Mouse (Mus musculus): Measurements from ENCODE around the gene Mfsd4b5. TPM values are rescaled to one million over a fixed set of nuclear protein-coding genes. Genes with fewer than 3 reads are reported as not detected.

Gene Mfsd4b5
- total and polyA plus RNA-seq, 3 experiments: 0.22 TPM; not detected in 2

DNA sequence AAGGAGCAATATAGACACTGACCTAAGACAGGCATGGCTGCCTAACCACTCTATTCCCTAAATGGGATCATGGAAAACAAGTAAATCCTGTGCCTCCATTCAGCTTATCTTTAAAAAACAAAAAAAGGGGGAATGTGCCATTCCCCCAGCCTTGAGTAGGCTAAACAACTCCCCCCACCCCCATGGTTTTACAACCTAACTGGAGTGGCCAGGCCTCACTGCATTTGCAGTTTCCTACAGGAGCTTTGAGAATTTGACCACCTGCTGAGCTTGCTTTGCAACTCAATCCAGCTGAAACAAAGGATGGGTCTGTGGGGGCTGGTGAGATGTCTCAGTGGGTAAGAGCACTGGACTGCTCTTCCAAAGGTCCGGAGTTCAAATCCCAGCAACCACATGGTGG lies 8.2 kb downstream of the Mfsd4b5 start:
- Histone ChIP-seq H3K36me3 (replicated peaks) (no peaks in the 10 kb centered on the region), H3K27me3 (ENCODE audit: insufficient read depth, low read length) (0 out of 2 replicates have a peak, but pooled peaks cover 4% of the 10 kb centered on the region), H3K9me3 (replicated peaks) (peaks cover 10% of the 10 kb centered on the region), H3K4me3 (ENCODE audit: low read depth, low read length) (no peak overlapping the region), H3K4me1 (ENCODE audit: insufficient read depth, low read depth, low read length) (no peaks in the 10 kb centered on the region)
- no peak for DNase-seq (ENCODE audit: low spot score)
- TF ChIP-seq CTCF (IDR thresholded peaks at IDR 0.05; ENCODE audit: low read depth, low read length): no peak
- TF ChIP-seq GATA2 (IDR thresholded peaks at IDR 0.05; ENCODE audit: borderline replicate concordance, low read depth, low read length): no peak
- no peak for TF ChIP-seq POLR2AphosphoS5 (IDR thresholded peaks at IDR 0.05; ENCODE audit: insufficient replicate concordance, low read depth, low read length)
- no peak for TF ChIP-seq GATA1 (IDR thresholded peaks at IDR 0.05; ENCODE audit: borderline replicate concordance, low read length)
- no peak for TF ChIP-seq TAL1 (conservative IDR thresholded peaks at IDR 0.05; ENCODE audit: low read depth, low read length)
- no peak for ATAC-seq (ENCODE audit: extremely low read depth, insufficient number of reproducible peaks, low FRiP score, poor library complexity, severe bottlenecking)

DNA sequence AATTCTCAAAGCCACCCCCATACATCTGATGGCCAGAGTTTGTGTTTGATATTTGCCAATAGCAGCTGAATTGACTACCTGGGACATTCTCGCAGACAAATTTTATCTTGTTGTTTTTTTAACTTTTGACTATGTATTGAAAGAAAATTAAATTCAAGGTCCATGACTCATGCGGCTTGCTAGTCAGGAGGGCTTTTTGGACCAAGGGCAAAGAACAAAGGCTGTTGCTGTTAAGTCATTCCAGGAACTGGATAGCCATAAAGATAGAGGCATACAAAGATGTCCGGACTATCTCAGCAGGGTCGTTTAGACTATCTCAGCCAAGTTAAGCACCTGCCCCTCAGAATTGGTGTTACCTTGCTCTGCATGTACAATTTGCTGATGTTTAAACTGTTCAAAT lies 9.1 kb downstream of the Mfsd4b5 start:
- no peaks in the 10 kb centered on the region for H3K4me1 ChIP-seq (ENCODE audit: insufficient read depth, low read depth, low read length)
- TF ChIP-seq TAL1 (conservative IDR thresholded peaks at IDR 0.05; ENCODE audit: low read depth, low read length): no peak
- no peak for TF ChIP-seq CTCF (IDR thresholded peaks at IDR 0.05; ENCODE audit: low read depth, low read length)
- TF ChIP-seq POLR2AphosphoS5 (IDR thresholded peaks at IDR 0.05; ENCODE audit: insufficient replicate concordance, low read depth, low read length): no peak
- TF ChIP-seq GATA1 (IDR thresholded peaks at IDR 0.05; ENCODE audit: borderline replicate concordance, low read length): no peak
- no peak for TF ChIP-seq GATA2 (IDR thresholded peaks at IDR 0.05; ENCODE audit: borderline replicate concordance, low read depth, low read length)
- no peak for ATAC-seq (ENCODE audit: extremely low read depth, insufficient number of reproducible peaks, low FRiP score, poor library complexity, severe bottlenecking)
- H3K9me3 ChIP-seq (replicated peaks): peaks cover 10% of the 10 kb centered on the region
- no peak for DNase-seq (ENCODE audit: low spot score)
- H3K27me3 ChIP-seq (ENCODE audit: insufficient read depth, low read length): 0 out of 2 replicates have a peak, but pooled peaks cover 4% of the 10 kb centered on the region
- H3K36me3 ChIP-seq (replicated peaks): no peaks in the 10 kb centered on the region
- H3K4me3 ChIP-seq (ENCODE audit: low read depth, low read length): no peak overlapping the region

DNA sequence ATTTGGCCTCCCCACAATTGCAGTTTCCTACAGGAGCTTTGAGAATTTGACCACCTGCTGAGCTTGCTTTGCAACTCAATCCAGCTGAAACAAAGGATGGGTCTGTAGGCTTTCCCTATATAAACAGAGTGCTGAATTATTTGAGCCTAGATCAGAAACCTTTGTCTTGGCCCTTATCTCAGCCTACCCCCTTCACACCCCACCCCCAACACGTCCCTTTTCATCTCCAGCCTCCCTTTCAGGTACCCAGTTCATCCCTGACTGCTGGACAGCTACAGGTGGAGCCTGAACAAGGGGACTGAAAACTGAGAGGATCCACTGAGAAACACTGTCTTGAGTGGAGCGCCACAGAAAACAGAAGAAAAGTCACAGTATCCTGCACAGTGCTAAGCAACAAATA lies 10.7 kb downstream of the Mfsd4b5 start:
- no peak for TF ChIP-seq TAL1 (conservative IDR thresholded peaks at IDR 0.05; ENCODE audit: low read depth, low read length)
- TF ChIP-seq CTCF (IDR thresholded peaks at IDR 0.05; ENCODE audit: low read depth, low read length): no peak
- no peak for TF ChIP-seq GATA2 (IDR thresholded peaks at IDR 0.05; ENCODE audit: borderline replicate concordance, low read depth, low read length)
- no peaks in the 10 kb centered on the region for H3K36me3 ChIP-seq (replicated peaks)
- no peak overlapping the region for H3K4me3 ChIP-seq (ENCODE audit: low read depth, low read length)
- H3K9me3 ChIP-seq (replicated peaks): peaks cover 10% of the 10 kb centered on the region
- no peak for ATAC-seq (ENCODE audit: extremely low read depth, insufficient number of reproducible peaks, low FRiP score, poor library complexity, severe bottlenecking)
- 0 out of 2 replicates have a peak, but pooled peaks cover 5% of the 10 kb centered on the region for H3K27me3 ChIP-seq (ENCODE audit: insufficient read depth, low read length)
- H3K4me1 ChIP-seq (ENCODE audit: insufficient read depth, low read depth, low read length): no peaks in the 10 kb centered on the region
- no peak for DNase-seq (ENCODE audit: low spot score)

DNA sequence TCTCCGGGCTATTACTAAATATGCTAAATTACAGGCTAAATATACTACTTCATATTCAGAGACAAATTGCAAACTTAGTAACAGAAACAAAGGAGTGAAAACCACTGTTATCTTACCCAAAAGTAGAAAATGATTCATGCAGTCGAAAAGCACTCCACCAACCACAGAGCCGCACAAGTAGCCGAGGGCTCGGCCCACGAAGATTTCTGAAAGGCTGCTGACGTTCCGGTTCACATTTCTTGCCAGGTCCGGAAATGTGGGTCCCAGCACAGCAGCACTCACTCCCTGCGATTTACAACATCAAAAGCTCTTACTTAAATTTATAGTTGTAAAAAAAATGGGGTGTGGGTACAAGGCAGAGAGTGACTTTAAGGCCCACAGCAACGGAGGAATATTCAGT lies 11.5 kb downstream of the Mfsd4b5 start:
- Histone ChIP-seq H3K9me3 (replicated peaks) (peaks cover 10% of the 10 kb centered on the region), H3K27me3 (ENCODE audit: insufficient read depth, low read length) (0 out of 2 replicates have a peak, but pooled peaks cover 5% of the 10 kb centered on the region), H3K4me1 (ENCODE audit: insufficient read depth, low read depth, low read length) (no peaks in the 10 kb centered on the region), H3K4me3 (ENCODE audit: low read depth, low read length) (no peak overlapping the region), H3K36me3 (replicated peaks) (no peaks in the 10 kb centered on the region)
- TF ChIP-seq GATA2 (IDR thresholded peaks at IDR 0.05; ENCODE audit: borderline replicate concordance, low read depth, low read length) (no peak), TAL1 (conservative IDR thresholded peaks at IDR 0.05; ENCODE audit: low read depth, low read length) (no peak)
- DNase-seq (ENCODE audit: low spot score) (no peak), ATAC-seq (ENCODE audit: extremely low read depth, insufficient number of reproducible peaks, low FRiP score, poor library complexity, severe bottlenecking) (no peak)

DNA sequence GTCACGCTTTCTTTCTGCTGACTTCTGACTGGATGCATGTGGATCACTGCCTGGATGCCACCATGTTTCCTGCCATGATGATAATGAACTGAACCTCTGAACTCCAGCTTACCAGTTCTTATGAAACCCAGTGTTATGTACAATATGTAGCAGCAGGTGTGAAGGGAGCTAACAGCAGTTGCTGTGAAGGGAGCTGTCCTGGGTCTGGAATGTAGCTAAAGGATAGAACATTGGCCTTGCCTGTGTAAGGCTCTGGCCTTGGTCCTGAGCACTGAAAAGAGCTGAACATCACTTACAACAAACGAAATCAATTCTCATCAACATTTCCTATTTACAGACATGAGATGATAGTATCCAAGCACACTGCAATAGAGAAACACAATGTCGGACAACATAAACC lies 18.9 kb downstream of the Mfsd4b5 start:
- ATAC-seq (ENCODE audit: extremely low read depth, insufficient number of reproducible peaks, low FRiP score, poor library complexity, severe bottlenecking): no peak
- TF ChIP-seq GATA2 (IDR thresholded peaks at IDR 0.05; ENCODE audit: borderline replicate concordance, low read depth, low read length) (no peak), TAL1 (conservative IDR thresholded peaks at IDR 0.05; ENCODE audit: low read depth, low read length) (no peak), POLR2AphosphoS5 (IDR thresholded peaks at IDR 0.05; ENCODE audit: insufficient replicate concordance, low read depth, low read length) (no peak), CTCF (IDR thresholded peaks at IDR 0.05; ENCODE audit: low read depth, low read length) (no peak), GATA1 (IDR thresholded peaks at IDR 0.05; ENCODE audit: borderline replicate concordance, low read length) (no peak)
- DNase-seq (ENCODE audit: low spot score): no peak
- no peaks in the 10 kb centered on the region for H3K4me1 ChIP-seq (ENCODE audit: insufficient read depth, low read depth, low read length)
- H3K27me3 ChIP-seq (ENCODE audit: insufficient read depth, low read length): peaks cover 7% of the 10 kb centered on the region
- H3K9me3 ChIP-seq (replicated peaks): peaks cover 3% of the 10 kb centered on the region; the same call in 1 of the 2 replicates
- H3K36me3 ChIP-seq (replicated peaks): no peaks in the 10 kb centered on the region
- H3K4me3 ChIP-seq (ENCODE audit: low read depth, low read length): no peak overlapping the region

DNA sequence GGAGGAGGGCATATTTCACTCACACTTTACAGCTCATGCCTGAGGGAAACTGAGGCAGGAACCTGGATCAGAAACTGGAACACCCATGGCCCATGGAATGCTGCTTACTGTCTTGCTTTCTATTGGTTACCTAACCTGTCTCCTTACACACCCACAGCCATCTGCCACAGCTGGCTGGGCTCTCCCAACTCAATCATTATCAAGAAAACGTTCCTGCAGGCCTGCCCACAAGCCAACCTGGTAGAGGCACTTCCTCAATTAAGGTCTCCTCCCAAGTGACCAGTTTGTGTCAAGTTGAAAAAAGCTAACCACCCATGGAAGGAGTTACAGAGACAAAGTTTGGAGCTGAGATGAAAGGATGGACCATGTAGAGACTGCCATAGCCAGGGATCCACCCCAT lies 24.5 kb downstream of the Mfsd4b5 start:
- Histone ChIP-seq H3K9me3 (replicated peaks) (no peaks in the 10 kb centered on the region), H3K4me1 (ENCODE audit: insufficient read depth, low read depth, low read length) (peaks cover 21% of the 10 kb centered on the region), H3K4me3 (ENCODE audit: low read depth, low read length) (no peak overlapping the region), H3K36me3 (replicated peaks) (no peaks in the 10 kb centered on the region), H3K27me3 (ENCODE audit: insufficient read depth, low read length) (peaks cover 9% of the 10 kb centered on the region)
- ATAC-seq (ENCODE audit: extremely low read depth, insufficient number of reproducible peaks, low FRiP score, poor library complexity, severe bottlenecking) (no peak), DNase-seq (ENCODE audit: low spot score) (peak; percentile 27)
- TF ChIP-seq TAL1 (conservative IDR thresholded peaks at IDR 0.05; ENCODE audit: low read depth, low read length): peak; percentile 20; the same call in 1 of the 2 replicates
- no peak for TF ChIP-seq GATA1 (IDR thresholded peaks at IDR 0.05; ENCODE audit: borderline replicate concordance, low read length)

DNA sequence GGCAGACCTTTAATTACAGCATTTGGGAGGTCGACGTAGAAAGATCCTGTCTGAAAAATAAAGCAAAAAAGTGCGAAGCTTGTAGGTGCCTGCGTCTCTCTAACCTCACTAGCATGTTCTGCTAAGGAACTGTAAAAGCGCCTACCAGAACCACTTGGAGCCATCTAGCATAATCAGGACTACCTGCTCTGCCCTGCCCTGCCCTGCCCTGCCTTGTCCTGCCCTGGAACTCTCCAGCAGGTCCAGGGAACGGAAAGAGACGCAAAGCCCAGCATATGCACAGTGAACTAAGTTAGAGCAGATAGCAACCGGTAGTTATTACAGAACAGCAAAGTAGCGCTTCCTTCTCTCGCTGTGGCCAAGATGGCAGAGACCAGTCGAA lies 26.0 kb downstream of the Mfsd4b5 start:
- no peak overlapping the region; the same call in 1 of the 2 replicates for H3K4me3 ChIP-seq (ENCODE audit: low read depth, low read length)
- peaks cover 21% of the 10 kb centered on the region for H3K4me1 ChIP-seq (ENCODE audit: insufficient read depth, low read depth, low read length)
- DNase-seq (ENCODE audit: low spot score): no peak

More for the DNA sequence above, 26.0 kb downstream of the Mfsd4b5 start:
- no peak for ATAC-seq (ENCODE audit: extremely low read depth, insufficient number of reproducible peaks, low FRiP score, poor library complexity, severe bottlenecking)
- TF ChIP-seq GATA1 (IDR thresholded peaks at IDR 0.05; ENCODE audit: borderline replicate concordance, low read length) (no peak), CTCF (IDR thresholded peaks at IDR 0.05; ENCODE audit: low read depth, low read length) (no peak), POLR2AphosphoS5 (IDR thresholded peaks at IDR 0.05; ENCODE audit: insufficient replicate concordance, low read depth, low read length) (no peak), GATA2 (IDR thresholded peaks at IDR 0.05; ENCODE audit: borderline replicate concordance, low read depth, low read length) (no peak), TAL1 (conservative IDR thresholded peaks at IDR 0.05; ENCODE audit: low read depth, low read length) (no peak)
- Histone ChIP-seq H3K9me3 (replicated peaks) (no peaks in the 10 kb centered on the region), H3K36me3 (replicated peaks) (no peaks in the 10 kb centered on the region), H3K27me3 (ENCODE audit: insufficient read depth, low read length) (peaks cover 9% of the 10 kb centered on the region)
